Mouse (Mus musculus) kidney, postnatal 4 days (tissue): ENCODE data around the gene Dbx1.

ENCODE experiments used
- DNase-seq, 2 experiments: peaks; one replicate each; pipeline ENCODE4 v3.0.0; 2021; ENCODE audit warnings: mixed read lengths in 2 of 2

The Dbx1 gene

GRCm38 (mm10) chr7:49636491-49637115 lies at the start of gene Dbx1:
TSS of gene Dbx1 (minus strand) at chr7:49636849.
- DNase-seq, result peak in 1 of 2 experiments; percentile 33

GRCm38 (mm10) chr7:49678826-49679377 lies 42.3 kb upstream of the Dbx1 start:
- no peak for DNase-seq

GRCm38 (mm10) chr7:49678100-49678825 lies 41.6 kb upstream of the Dbx1 start:
- DNase-seq, result no peak

- DNase-seq, result no peak
Measured at GRCm38 (mm10) chr7:49677166-49677565, 40.5 kb upstream of the Dbx1 start.

- no peak for DNase-seq
Measured at GRCm38 (mm10) chr7:49676627-49677026, 40.0 kb upstream of the Dbx1 start.

- DNase-seq, result no peak
Measured at GRCm38 (mm10) chr7:49668260-49668857, 31.7 kb upstream of the Dbx1 start.

GRCm38 (mm10) chr7:49663575-49663974 lies 26.9 kb upstream of the Dbx1 start:
- DNase-seq, result no peak

GRCm38 (mm10) chr7:49662492-49663026 lies 25.9 kb upstream of the Dbx1 start:
- DNase-seq, result no peak

GRCm38 (mm10) chr7:49661811-49662491 lies 25.3 kb upstream of the Dbx1 start:
- DNase-seq, result no peak

- DNase-seq, result no peak
Measured at GRCm38 (mm10) chr7:49640709-49641305, 4.2 kb upstream of the Dbx1 start.

- no peak for DNase-seq
Measured at GRCm38 (mm10) chr7:49639864-49640708, 3.4 kb upstream of the Dbx1 start.

- DNase-seq, result no peak
Measured at GRCm38 (mm10) chr7:49638941-49639776, 2.5 kb upstream of the Dbx1 start.

GRCm38 (mm10) chr7:49637851-49638663 lies 1.4 kb upstream of the Dbx1 start:
- DNase-seq, result no peak

GRCm38 (mm10) chr7:49637281-49637680 lies 632 bp upstream of the Dbx1 start:
- DNase-seq, result no peak

- no peak for DNase-seq
Measured at GRCm38 (mm10) chr7:49635971-49636370, 678 bp downstream of the Dbx1 start.

- peak; percentile 32 to 49 for DNase-seq
Measured at GRCm38 (mm10) chr7:49635074-49635621, 1.5 kb downstream of the Dbx1 start.

GRCm38 (mm10) chr7:49634291-49635073 lies 2.2 kb downstream of the Dbx1 start:
- DNase-seq, result no peak

GRCm38 (mm10) chr7:49633375-49633956 lies 3.2 kb downstream of the Dbx1 start:
- DNase-seq, result peak; percentile 31 to 53
